11 mouse cellular contexts compared by ENCODE assay signal in the genomic region with DNA sequence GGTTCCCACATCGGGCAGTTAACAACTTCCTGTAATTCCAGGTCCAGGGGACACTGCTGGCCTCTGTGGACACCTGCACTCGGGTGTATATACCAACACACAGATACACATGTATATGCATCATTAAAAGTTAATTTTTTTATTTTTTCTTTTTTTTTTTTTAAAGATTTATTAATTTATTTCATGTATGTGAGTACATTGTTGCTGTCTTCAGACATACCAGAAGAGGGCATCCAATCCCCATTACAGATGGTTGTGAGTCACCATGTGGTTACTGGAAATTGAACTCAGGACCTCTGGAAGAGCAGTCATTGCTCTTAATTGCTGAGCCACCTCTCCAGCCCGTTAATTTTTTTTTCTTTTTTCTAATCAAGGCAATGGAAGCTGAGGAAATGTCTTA. TPM values are rescaled to one million over a fixed set of nuclear protein-coding genes. Genes with fewer than 3 reads are reported as not detected.
DNase-seq lines count a peak whose midpoint lies in the region; ATAC-seq and TF ChIP-seq lines count a peak whose summit lies in the region.
"Had no signal": no experiment of that assay in that cellular context is flagged by ENCODE, and none has a peak within 500 bp of the region (broad histone marks: within the 10 kb centered on the region; RNA-seq: fewer than 3 reads in every experiment).

No protein-coding gene starts in this region.

- H3K4me1 ChIP-seq in kidney, postnatal 0 days (replicated peaks; ENCODE audit: insufficient read depth, low read length) = peaks cover 12% of the 10 kb centered on the region
- no peaks in the 10 kb centered on the region for H3K4me1 ChIP-seq in kidney, adult 2 months (ENCODE audit: control insufficient read depth, insufficient read depth, low read length)
- peaks cover 32% of the 10 kb centered on the region for H3K4me1 ChIP-seq in embryonic facial prominence, embryonic 10.5 days
- H3K4me1 ChIP-seq in limb, embryonic 13.5 days = peaks cover 30% of the 10 kb centered on the region

- H3K27ac ChIP-seq in kidney, postnatal 0 days = no peak overlapping the region
- no peak overlapping the region for H3K27ac ChIP-seq in kidney, adult 2 months (ENCODE audit: insufficient read depth, low read depth, low read length)
- no peak overlapping the region for H3K27ac ChIP-seq in embryonic facial prominence, embryonic 10.5 days (replicated peaks)
- H3K27ac ChIP-seq in limb, embryonic 13.5 days = peak overlapping the region; percentile 90; the same call in 1 of the 2 replicates

- no peak overlapping the region for H3K9ac ChIP-seq in kidney, postnatal 0 days (ENCODE audit: low read depth, low read length)
- no peak overlapping the region for H3K9ac ChIP-seq in limb, embryonic 13.5 days

- H3K36me3 ChIP-seq in kidney, postnatal 0 days (ENCODE audit: insufficient read depth, low read length) = no peaks in the 10 kb centered on the region
- no peaks in the 10 kb centered on the region for H3K36me3 ChIP-seq in kidney, adult 2 months (ENCODE audit: control insufficient read depth, insufficient read depth, low read length)
- H3K36me3 ChIP-seq in embryonic facial prominence, embryonic 10.5 days (replicated peaks) = peaks cover 29% of the 10 kb centered on the region
- H3K36me3 ChIP-seq in limb, embryonic 13.5 days = peaks cover 14% of the 10 kb centered on the region

- 67% methylated on average over 3 of the region's 3 CpGs for WGBS in kidney, postnatal 0 days
- WGBS in kidney, adult 2 months = 73% methylated on average over 3 of the region's 3 CpGs
- WGBS in embryonic facial prominence, embryonic 10.5 days = 80% methylated on average over 3 of the region's 3 CpGs
- WGBS in limb, embryonic 13.5 days = 75% methylated on average over 3 of the region's 3 CpGs

- peak; percentile 51 for TF ChIP-seq CTCF in kidney, postnatal 0 days (IDR thresholded peaks at IDR 0.05; ENCODE audit: low read depth)
- TF ChIP-seq CTCF in kidney, adult 2 months (conservative IDR thresholded peaks at IDR 0.05; ENCODE audit: insufficient read depth, insufficient read length, low read depth, low read length) = no peak

- DNase-seq in kidney, postnatal 0 days (ENCODE audit: low spot score) = no peak
- no peak for DNase-seq in kidney, adult 2 months
- DNase-seq in A20 (ENCODE audit: low read depth, low spot score) = peak; percentile 36
- no peak for DNase-seq in embryonic facial prominence, embryonic 10.5 days (ENCODE audit: low spot score)
- no peak for DNase-seq in thymus, postnatal 25 days
- DNase-seq in ovary, adult 18-20 months (ENCODE audit: low spot score) = no peak
- DNase-seq: adrenal gland, postnatal 25 days; cerebellum, adult 11-12 months; heart, postnatal 36 days; kidney, adult 8-10 months had no signal

- no peak overlapping the region for H3K4me3 ChIP-seq in kidney, postnatal 0 days (replicated peaks; ENCODE audit: low read depth, low read length)
- H3K4me3 ChIP-seq in kidney, adult 2 months (ENCODE audit: insufficient read depth, low read depth, low read length) = no peak overlapping the region
- H3K4me3 ChIP-seq in embryonic facial prominence, embryonic 10.5 days = peak overlapping the region; percentile 81; the same call in 1 of the 2 replicates
- H3K4me3 ChIP-seq in limb, embryonic 13.5 days = no peak overlapping the region

- H3K9me3 ChIP-seq in kidney, postnatal 0 days (replicated peaks; ENCODE audit: low read length) = no peaks in the 10 kb centered on the region
- no peaks in the 10 kb centered on the region for H3K9me3 ChIP-seq in embryonic facial prominence, embryonic 10.5 days
- no peaks in the 10 kb centered on the region for H3K9me3 ChIP-seq in limb, embryonic 13.5 days

- TF ChIP-seq POLR2A in kidney, adult 2 months (IDR thresholded peaks at IDR 0.05; ENCODE audit: low read depth, low read length) = no peak

- H3K4me2 ChIP-seq in kidney, postnatal 0 days (ENCODE audit: low read length) = no peak overlapping the region
- peak overlapping the region; percentile 92; the same call in 1 of the 2 replicates for H3K4me2 ChIP-seq in limb, embryonic 13.5 days (replicated peaks)

- H3K27me3 ChIP-seq in kidney, postnatal 0 days (ENCODE audit: insufficient read depth, low read length) = no peaks in the 10 kb centered on the region
- H3K27me3 ChIP-seq in kidney, adult 2 months (replicated peaks; ENCODE audit: control insufficient read depth, insufficient read depth, low read length) = no peaks in the 10 kb centered on the region
- H3K27me3 ChIP-seq in embryonic facial prominence, embryonic 10.5 days (replicated peaks; ENCODE audit: low read depth, poor library complexity, severe bottlenecking) = no peaks in the 10 kb centered on the region
- no peaks in the 10 kb centered on the region for H3K27me3 ChIP-seq in limb, embryonic 13.5 days

- no peak for ATAC-seq in kidney, postnatal 0 days (replicated peaks; ENCODE audit: low FRiP score, low read depth)
- ATAC-seq in limb, embryonic 13.5 days (ENCODE audit: low FRiP score, low read depth) = no peak

RNA-seq across cellular contexts. Expression of a gene that starts 0.9 kb away (rescaled TPM):
- polyA plus RNA-seq in kidney, postnatal 0 days (2015; fragmentation: Nextera tagmentation; extraction: Ambion mirVana) = 126 and 140 TPM in 2 replicates
- 43.6 and 50.8 TPM in 2 replicates for polyA plus RNA-seq in kidney, adult 2 months (2012; rRNA removed)
- polyA plus RNA-seq in embryonic facial prominence, embryonic 10.5 days (2016; fragmentation: Nextera tagmentation; extraction: Ambion mirVana) = 75.8 and 80.6 TPM in 2 replicates
- polyA plus RNA-seq in limb, embryonic 13.5 days (2015; fragmentation: Nextera tagmentation; extraction: Ambion mirVana) = 209 and 216 TPM in 2 replicates

RNA-seq across cellular contexts. Expression of a gene that starts 4.5 kb away (rescaled TPM):
- 0.79 and 1.2 TPM in 2 replicates for polyA plus RNA-seq in kidney, postnatal 0 days (2015; fragmentation: Nextera tagmentation; extraction: Ambion mirVana)
- polyA plus RNA-seq in kidney, adult 2 months (2012; rRNA removed) = 1.1 and 4.7 TPM in 2 replicates
- 1.1 and 1.5 TPM in 2 replicates for polyA plus RNA-seq in embryonic facial prominence, embryonic 10.5 days (2016; fragmentation: Nextera tagmentation; extraction: Ambion mirVana)
- 1.7 and 2.3 TPM in 2 replicates for polyA plus RNA-seq in limb, embryonic 13.5 days (2015; fragmentation: Nextera tagmentation; extraction: Ambion mirVana)

RNA-seq across cellular contexts. Expression of a gene that starts 12.4 kb away (rescaled TPM):
- polyA plus RNA-seq in kidney, postnatal 0 days (2015; fragmentation: Nextera tagmentation; extraction: Ambion mirVana) = 141 and 150 TPM in 2 replicates
- polyA plus RNA-seq in kidney, adult 2 months (2012; rRNA removed) = 99.5 and 117 TPM in 2 replicates
- 101 and 109 TPM in 2 replicates for polyA plus RNA-seq in embryonic facial prominence, embryonic 10.5 days (2016; fragmentation: Nextera tagmentation; extraction: Ambion mirVana)
- 129 and 131 TPM in 2 replicates for polyA plus RNA-seq in limb, embryonic 13.5 days (2015; fragmentation: Nextera tagmentation; extraction: Ambion mirVana)

RNA-seq across cellular contexts. Expression of a gene that starts 15.2 kb away (rescaled TPM):
- polyA plus RNA-seq in kidney, postnatal 0 days (2015; fragmentation: Nextera tagmentation; extraction: Ambion mirVana) = 12.2 and 15.6 TPM in 2 replicates
- polyA plus RNA-seq in kidney, adult 2 months (2012; rRNA removed) = 5.0 and 5.8 TPM in 2 replicates
- polyA plus RNA-seq in embryonic facial prominence, embryonic 10.5 days (2016; fragmentation: Nextera tagmentation; extraction: Ambion mirVana) = 6.2 and 7.4 TPM in 2 replicates
- polyA plus RNA-seq in limb, embryonic 13.5 days (2015; fragmentation: Nextera tagmentation; extraction: Ambion mirVana) = 6.2 and 7.0 TPM in 2 replicates

RNA-seq across cellular contexts. Expression of a gene that starts 15.3 kb away (rescaled TPM):
- polyA plus RNA-seq in kidney, postnatal 0 days (2015; fragmentation: Nextera tagmentation; extraction: Ambion mirVana) = 31.3 and 31.8 TPM in 2 replicates
- polyA plus RNA-seq in kidney, adult 2 months (2012; rRNA removed) = 29.8 and 35.1 TPM in 2 replicates
- polyA plus RNA-seq in embryonic facial prominence, embryonic 10.5 days (2016; fragmentation: Nextera tagmentation; extraction: Ambion mirVana) = 41.1 and 45.1 TPM in 2 replicates
- 40.5 and 42.8 TPM in 2 replicates for polyA plus RNA-seq in limb, embryonic 13.5 days (2015; fragmentation: Nextera tagmentation; extraction: Ambion mirVana)
